Mouse (Mus musculus) frontal cortex, postnatal 10 days (tissue): Measurements from ENCODE around the gene Ssxb9.
"Not testable (repeated sequence)": the region's sequence is repeated elsewhere in the genome, so short reads cannot be mapped to it uniquely, and the experiment has no call there.

Experiments
- DNase-seq, 2 experiments: peaks; one replicate each; pipeline ENCODE4 v3.0.0; 2022; ENCODE audit warnings: low spot score in 2 of 2, mixed read lengths in 1 of 2

Ssxb9 gene

DNA sequence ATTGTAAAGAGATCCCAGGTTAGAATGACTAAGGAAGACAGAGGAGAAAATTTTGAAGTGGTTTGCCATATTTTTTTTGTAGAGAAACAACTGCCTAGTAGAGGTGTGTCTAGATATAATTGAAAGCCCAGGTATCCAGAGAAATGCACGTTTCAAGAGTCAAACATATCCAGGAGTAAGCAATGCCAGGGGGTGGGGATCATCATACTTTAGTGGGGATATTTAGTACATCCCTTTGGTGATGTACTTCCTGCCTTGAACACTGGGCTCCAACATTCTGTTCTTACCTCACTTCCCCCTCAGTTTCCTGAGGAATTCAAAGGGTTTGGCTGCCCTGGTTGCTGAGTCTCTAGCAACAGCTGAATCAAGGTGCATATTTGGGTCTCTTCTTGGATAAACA lies at the start of gene Ssxb9:
Ssxb9 (plus strand) TSS at position 301 of the 400 bp plus-strand sequence.
- DNase-seq, result not testable (repeated sequence)

DNA sequence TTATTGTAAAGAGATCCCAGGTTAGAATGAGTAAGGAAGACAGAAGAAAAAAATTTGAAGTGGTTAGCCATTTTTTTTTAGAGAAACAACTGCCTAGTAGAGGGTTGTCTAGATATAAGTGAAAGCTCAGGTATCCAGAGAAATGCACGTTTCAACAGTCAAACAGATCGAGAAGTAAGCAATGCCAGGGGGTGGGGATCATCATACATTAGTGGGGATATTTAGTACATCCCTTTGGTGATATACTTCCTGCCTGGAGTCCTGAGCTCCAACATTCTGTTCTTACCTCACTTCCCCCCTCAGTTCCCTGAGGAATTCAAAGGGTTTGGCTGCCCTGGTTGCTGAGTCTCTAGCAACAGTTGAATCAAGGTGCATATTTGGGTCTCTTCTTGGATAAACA lies 39.7 kb upstream of the Ssxb9 start, which contains the start of gene Ssxb10:
Ssxb10 (plus strand) TSS at position 301 of the 400 bp plus-strand sequence.
- no peak for DNase-seq

DNA sequence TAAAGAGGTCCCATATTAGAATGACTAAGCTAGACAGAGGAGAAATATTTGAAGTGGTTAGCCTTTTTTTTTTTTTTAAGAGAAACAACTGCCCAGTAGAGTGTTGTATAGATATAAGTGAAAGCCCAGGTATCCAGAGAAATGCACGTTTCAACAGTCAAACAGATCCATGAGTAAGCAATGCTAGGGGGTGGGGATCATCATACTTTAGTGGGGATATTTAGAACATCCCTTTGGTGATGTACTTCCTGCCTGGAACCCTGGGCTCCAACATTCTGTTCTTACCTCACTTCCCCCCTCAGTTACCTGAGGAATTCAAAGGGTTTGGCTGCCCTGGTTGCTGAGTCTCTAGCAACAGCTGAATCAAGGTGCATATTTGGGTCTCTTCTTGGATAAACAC lies 46.2 kb downstream of the Ssxb9 start, which contains the start of gene Ssxb1:
Ssxb1 (plus strand) TSS at position 301 of the 400 bp plus-strand sequence.
- not testable (repeated sequence) for DNase-seq
